In the genomic region with DNA sequence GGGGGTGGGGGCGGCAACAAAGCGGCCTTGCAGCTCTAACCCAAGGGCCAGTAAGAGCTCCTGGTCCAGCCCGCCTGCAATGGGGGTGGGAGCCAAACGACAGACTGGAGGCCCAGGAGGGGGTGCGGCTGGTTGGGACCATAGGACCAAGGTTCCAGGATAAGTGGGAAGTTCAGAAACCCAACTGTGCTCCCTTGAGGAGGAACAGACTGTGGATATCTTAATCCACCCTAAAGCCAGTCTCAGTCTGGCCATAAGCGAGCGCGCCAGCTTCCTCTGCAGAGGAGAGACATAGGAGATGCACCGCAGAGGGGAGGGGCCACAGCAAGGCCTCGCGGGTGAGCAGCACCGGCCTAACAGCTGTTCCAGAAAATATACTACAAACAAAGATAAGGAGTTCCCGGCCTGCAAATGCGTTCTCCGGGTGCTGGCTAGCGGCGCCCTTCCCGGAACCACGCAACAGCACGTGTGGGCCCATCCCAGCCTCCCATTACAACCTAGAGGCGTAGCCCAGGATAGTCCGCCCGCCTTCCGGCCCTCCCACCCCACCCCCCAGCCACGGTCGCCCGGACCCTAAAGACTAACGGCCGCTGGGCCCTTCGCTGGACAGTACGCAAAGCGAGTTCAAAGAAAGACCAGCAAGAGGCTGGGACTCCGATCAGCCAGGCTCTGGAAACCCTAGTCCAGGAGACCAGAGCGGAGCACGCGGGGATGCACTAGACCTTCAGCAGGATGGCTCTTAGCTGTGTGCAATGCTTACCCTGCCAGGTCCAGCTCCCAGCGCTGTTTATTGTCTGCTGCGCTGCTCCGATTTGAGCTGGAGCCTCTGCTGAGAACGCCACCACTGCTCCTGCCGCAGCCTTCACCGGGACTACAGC, we compare ENCODE assay signal across 7 mouse cellular contexts. TPM values are rescaled to one million over a fixed set of nuclear protein-coding genes. Genes with fewer than 3 reads are reported as not detected.
A peak's percentile ranks its signal among the peaks of the same experiment; 100 is the strongest.
DNase-seq lines count a peak whose midpoint lies in the region; ATAC-seq and TF ChIP-seq lines count a peak whose summit lies in the region.

No protein-coding gene starts in this region.

- H3K4me1 ChIP-seq in hindbrain, embryonic 12.5 days: peaks cover 13% of the 10 kb centered on the region

- peak overlapping the region; percentile 57 for H3K4me2 ChIP-seq in hindbrain, embryonic 12.5 days (replicated peaks)

- no peaks in the 10 kb centered on the region for H3K9me3 ChIP-seq in hindbrain, embryonic 12.5 days (replicated peaks)

- peak; percentile 58 for ATAC-seq in Patski
- ATAC-seq in hindbrain, embryonic 12.5 days (ENCODE audit: low FRiP score): peak; percentile 88

- no peaks in the 10 kb centered on the region for H3K27me3 ChIP-seq in Patski
- no peaks in the 10 kb centered on the region for H3K27me3 ChIP-seq in hindbrain, embryonic 12.5 days

- peak overlapping the region; percentile 76 for H3K27ac ChIP-seq in hindbrain, embryonic 12.5 days

- no peak for DNase-seq in Patski (ENCODE audit: low read depth, low spot score)
- DNase-seq in cerebellum, adult 11-12 months: peak; percentile 62
- DNase-seq in forelimb bud, embryonic 11.5 days (ENCODE audit: low read depth, low spot score): peak; percentile 30
- peak; percentile 8 for DNase-seq in left cerebral cortex, adult 11 months (ENCODE audit: low spot score)
- peak; percentile 56 to 69 for DNase-seq in lung, postnatal 4 days
- DNase-seq in right cerebral cortex, postnatal 25 days: peak; percentile 5

- in situ Hi-C loops in Patski (cut with MboI; ENCODE audit: low pct_unique_long_range_greater_than_20kb): loop anchor here (10.0 kb wide), 1 partner anchor 511 kb away; a partner anchor contains a TSS

- H3K9ac ChIP-seq in hindbrain, embryonic 12.5 days: peak overlapping the region; percentile 67

- CTCF ChIA-PET in Patski (lab: Charles Lee): interaction anchor here (0.9 to 1.8 kb wide), 2 partner anchors 16 to 27 kb away, joined by 3 read pairs; no protein-coding TSS in a partner anchor

- peak overlapping the region; percentile 55 for H3K4me3 ChIP-seq in hindbrain, embryonic 12.5 days

- POLR2A ChIA-PET in Patski (lab: Charles Lee): interaction anchor here (1.2 kb wide), 1 partner anchor 19 kb away, joined by 3 read pairs; no protein-coding TSS in a partner anchor

- TF ChIP-seq CTCF in Patski (IDR thresholded peaks at IDR 0.05): no peak

- H3K36me3 ChIP-seq in hindbrain, embryonic 12.5 days: no peaks in the 10 kb centered on the region

- 25% methylated on average over 41 of the region's 42 CpGs for WGBS in hindbrain, embryonic 12.5 days

RNA-seq across cellular contexts. Expression of a gene that starts 0.5 kb away (rescaled TPM):
- polyA plus RNA-seq in Patski (2021): 7.1 TPM
- 11.9 and 12.3 TPM in 2 replicates for polyA plus RNA-seq in hindbrain, embryonic 12.5 days (2016; fragmentation: Nextera tagmentation; extraction: Ambion mirVana)
